Mouse (Mus musculus): ENCODE measurements around the gene Astl.

- TF ChIP-seq REST (IDR thresholded peaks at IDR 0.05; ENCODE audit: insufficient read depth, insufficient read length) (no peak), TCF12 (IDR thresholded peaks at IDR 0.05; ENCODE audit: insufficient read depth, poor library complexity, severe bottlenecking) (no peak), POLR2A (IDR thresholded peaks at IDR 0.05; ENCODE audit: insufficient read length, low read depth) (no peak), POLR2AphosphoS2 (IDR thresholded peaks at IDR 0.05; ENCODE audit: insufficient read length, low read depth) (no peak), MYOD1 (IDR thresholded peaks at IDR 0.05; ENCODE audit: control insufficient read depth in 1 of 3, insufficient read length in 2 of 3, low read depth in 2 of 3) (no peak), CEBPB (IDR thresholded peaks at IDR 0.05; ENCODE audit: insufficient read depth, poor library complexity, severe bottlenecking) (no peak), MYOG (IDR thresholded peaks at IDR 0.05; ENCODE audit: control insufficient read depth in 1 of 3, insufficient read depth in 1 of 3, insufficient read length in 2 of 3, low read depth in 2 of 3) (no peak), MAX (IDR thresholded peaks at IDR 0.05; ENCODE audit: low read depth) (no peak), TCF3 (IDR thresholded peaks at IDR 0.05; ENCODE audit: insufficient read length, low read depth) (no peak)
These were observed 2.0 kb upstream of the Astl start for GRCm38 (mm10) chr2:127336497-127336832.
